Mouse (Mus musculus) A20 (cell line): ENCODE data around the gene Tigit.

Experiments
- DNase-seq: peaks from one replicate; pipeline ENCODE4 v3.0.0-alpha.2; 2011; ENCODE audit warnings: low read depth, low spot score

Tigit gene

GRCm38 (mm10) chr16:43663978-43664579 lies at the start of gene Tigit:
Gene Tigit, minus strand, starts transcription at chr16:43664146.
- no peak for DNase-seq

GRCm38 (mm10) chr16:43711361-43711760 lies 47.4 kb upstream of the Tigit start:
- DNase-seq, result no peak

- no peak for DNase-seq
Measured at GRCm38 (mm10) chr16:43710651-43711050, 46.7 kb upstream of the Tigit start.

GRCm38 (mm10) chr16:43710134-43710475 lies 46.2 kb upstream of the Tigit start:
- DNase-seq, result no peak

GRCm38 (mm10) chr16:43709432-43710133 lies 45.6 kb upstream of the Tigit start:
- DNase-seq, result peak; percentile 87

- peak; percentile 83 for DNase-seq
Measured at GRCm38 (mm10) chr16:43709062-43709413, 45.1 kb upstream of the Tigit start.

- peak; percentile 78 for DNase-seq
Measured at GRCm38 (mm10) chr16:43708335-43709061, 44.6 kb upstream of the Tigit start.

- no peak for DNase-seq
Measured at GRCm38 (mm10) chr16:43701765-43702504, 38.0 kb upstream of the Tigit start.

- DNase-seq, result no peak
Measured at GRCm38 (mm10) chr16:43700575-43700974, 36.6 kb upstream of the Tigit start.

- DNase-seq, result peak; percentile 92
Measured at GRCm38 (mm10) chr16:43698735-43699649, 35.0 kb upstream of the Tigit start.

GRCm38 (mm10) chr16:43697772-43698171 lies 33.8 kb upstream of the Tigit start:
- DNase-seq, result no peak

GRCm38 (mm10) chr16:43695852-43696251 lies 31.9 kb upstream of the Tigit start:
- no peak for DNase-seq

- DNase-seq, result peak; percentile 88
Measured at GRCm38 (mm10) chr16:43694104-43694503, 30.2 kb upstream of the Tigit start.

- peak; percentile 57 for DNase-seq
Measured at GRCm38 (mm10) chr16:43692611-43693010, 28.7 kb upstream of the Tigit start.

- no peak for DNase-seq
Measured at GRCm38 (mm10) chr16:43691741-43692140, 27.8 kb upstream of the Tigit start.

- peak; percentile 78 for DNase-seq
Measured at GRCm38 (mm10) chr16:43690912-43691311, 27.0 kb upstream of the Tigit start.

GRCm38 (mm10) chr16:43690211-43690690 lies 26.3 kb upstream of the Tigit start:
- DNase-seq, result peak; percentile 86

GRCm38 (mm10) chr16:43687968-43688367 lies 24.0 kb upstream of the Tigit start:
- DNase-seq, result no peak

- no peak for DNase-seq
Measured at GRCm38 (mm10) chr16:43674400-43674799, 10.5 kb upstream of the Tigit start.

- no peak for DNase-seq
Measured at GRCm38 (mm10) chr16:43672697-43673096, 8.8 kb upstream of the Tigit start.

- DNase-seq, result no peak
Measured at GRCm38 (mm10) chr16:43671972-43672371, 8.0 kb upstream of the Tigit start.
